Mouse (Mus musculus): ENCODE data around the gene 1190005I06Rik.

The 1190005I06Rik gene

GRCm38 (mm10) chr8:120622161-120622560, 25.3 kb downstream of the 1190005I06Rik start:
- no peak for DNase-seq (ENCODE audit: low spot score in 2 of 2)

DNA sequence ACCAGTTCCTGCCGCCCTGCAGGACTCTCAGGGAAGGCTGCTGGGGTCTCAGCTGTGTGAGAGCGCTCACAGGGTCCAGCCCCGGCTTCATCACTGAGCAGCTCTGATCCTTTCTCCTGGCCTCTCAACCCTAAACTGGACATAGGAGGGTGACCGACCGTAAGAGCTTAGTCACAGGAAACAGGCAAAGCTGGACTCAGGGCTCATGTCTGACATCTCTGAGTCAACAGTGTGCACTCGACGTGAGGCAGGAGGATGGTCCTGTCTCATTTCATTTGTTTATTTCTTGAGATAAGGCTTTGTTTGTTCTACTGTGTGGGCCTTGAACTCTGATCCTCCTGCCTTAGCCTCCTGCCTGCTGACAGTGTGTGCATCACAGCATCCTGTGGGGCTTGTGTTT, 27.0 kb downstream of the 1190005I06Rik start:
- DNase-seq (ENCODE audit: low spot score in 2 of 2), result no peak

DNA sequence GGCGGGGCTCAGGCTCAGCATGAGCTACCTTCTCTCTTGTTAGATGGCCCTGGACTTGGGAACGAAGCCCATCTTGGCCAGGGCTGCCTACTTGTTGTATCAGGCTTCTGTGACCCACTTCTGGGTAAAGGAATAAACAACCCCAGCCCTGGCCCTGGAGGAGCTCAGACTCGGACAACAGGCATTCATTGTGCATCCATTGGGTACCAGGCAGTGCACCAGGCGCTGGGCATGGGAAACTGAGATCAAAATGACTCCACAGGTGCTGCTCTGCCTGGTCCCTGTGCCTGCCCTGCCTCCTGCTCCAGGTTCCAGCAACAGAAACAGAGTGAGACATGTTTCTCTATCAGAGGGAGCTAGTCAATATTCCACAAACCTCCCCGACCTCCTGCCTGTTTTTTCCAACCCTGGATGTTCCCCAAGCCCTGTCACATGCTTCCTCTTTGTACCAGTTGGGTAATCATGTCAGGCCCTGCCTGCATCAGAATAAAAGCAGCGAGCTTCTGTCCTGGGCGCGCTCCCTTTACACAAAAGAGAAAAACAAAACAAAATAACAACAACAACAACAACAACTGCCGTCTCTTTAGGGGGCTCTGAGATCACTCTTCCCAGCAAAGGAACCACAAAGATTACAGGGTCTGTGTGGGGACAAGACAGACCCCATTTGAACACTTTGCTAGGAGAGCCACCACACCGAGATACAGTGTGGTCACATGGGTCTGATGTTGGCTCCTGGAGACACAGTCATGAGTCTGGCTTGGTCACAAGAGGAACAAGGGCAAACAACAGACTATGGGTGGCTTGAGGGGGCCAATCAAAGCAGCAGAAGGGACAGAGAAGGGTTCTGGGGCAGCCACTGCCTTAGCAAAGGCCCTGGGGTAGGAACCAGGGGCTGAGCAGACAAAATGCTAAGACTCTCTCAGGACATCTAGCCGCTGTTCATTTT, 27.9 kb downstream of the 1190005I06Rik start:
- DNase-seq (ENCODE audit: low spot score in 2 of 2), result peak in 1 of 2 experiments; percentile 57

GRCm38 (mm10) chr8:120618110-120618509, 29.3 kb downstream of the 1190005I06Rik start:
- DNase-seq (ENCODE audit: low spot score in 2 of 2), result peak; percentile 53 to 67

DNA sequence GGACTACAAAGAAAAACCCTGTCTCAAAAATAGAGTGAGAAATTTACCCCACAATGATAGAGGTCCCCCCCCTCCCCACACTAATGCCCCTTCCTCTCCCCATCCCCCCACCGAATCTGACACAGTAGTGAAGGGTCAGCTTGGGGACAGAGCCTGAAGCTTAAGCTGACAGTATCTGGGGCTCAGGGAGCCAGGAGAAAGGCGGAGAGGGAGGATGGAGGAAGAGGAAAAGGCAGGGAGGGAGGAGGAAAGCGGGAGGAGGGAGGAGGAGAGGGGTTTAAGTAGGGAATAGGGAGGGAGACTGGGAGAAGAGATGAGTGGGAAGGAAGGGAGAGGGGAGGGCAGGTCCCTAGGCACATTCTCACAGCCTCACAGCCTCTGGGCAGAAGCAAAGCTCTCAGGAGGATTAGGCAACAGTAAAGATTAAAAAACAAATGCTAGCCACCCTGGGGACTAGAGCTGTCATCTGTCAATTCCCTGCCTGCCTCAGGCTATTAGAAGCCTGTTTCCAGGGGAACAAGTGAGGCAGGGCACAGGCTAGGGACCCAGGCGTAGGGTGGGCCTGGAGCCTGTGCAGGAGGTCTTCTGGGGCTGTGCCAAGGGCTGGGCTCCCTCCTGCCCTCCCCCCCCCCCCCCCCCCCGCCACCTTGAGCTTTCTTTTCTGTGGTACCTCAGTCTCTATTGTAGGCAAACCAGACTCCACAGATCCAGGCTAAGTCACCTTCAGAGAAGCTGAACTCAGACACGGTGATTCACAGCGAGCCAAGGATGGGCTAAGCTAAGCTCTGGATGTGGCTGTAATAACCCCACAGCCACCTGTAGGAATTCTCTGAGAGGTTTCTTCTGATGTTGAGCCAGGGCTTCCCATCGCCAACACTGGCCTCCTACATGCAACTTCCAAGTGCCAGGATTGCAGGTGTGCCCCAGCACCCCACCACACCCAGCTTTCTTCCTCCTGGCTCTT, 30.5 kb downstream of the 1190005I06Rik start:
- no peak for DNase-seq (ENCODE audit: low spot score in 2 of 2)

GRCm38 (mm10) chr8:120614491-120614890, 32.9 kb downstream of the 1190005I06Rik start:
- DNase-seq (ENCODE audit: low spot score in 2 of 2), result no peak

DNA sequence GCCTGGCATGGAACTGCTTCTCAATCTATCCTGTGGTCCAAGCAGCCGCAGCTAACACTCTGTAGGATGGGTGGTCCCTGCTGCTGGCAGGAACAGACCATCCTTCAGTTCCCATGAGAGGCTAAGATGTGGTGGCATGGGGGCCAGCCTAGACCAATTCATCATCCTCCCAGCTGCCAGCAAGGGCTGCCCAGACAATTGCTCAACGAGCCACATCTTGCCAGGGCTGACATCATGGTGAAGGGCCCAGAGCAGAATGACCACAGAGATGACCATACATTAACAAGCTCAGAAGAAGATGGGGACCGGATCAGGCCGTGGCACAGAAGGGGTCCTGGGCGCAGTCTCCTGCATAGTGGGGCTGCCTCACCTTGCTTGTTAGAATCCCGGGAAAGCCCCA, 36.6 kb downstream of the 1190005I06Rik start:
- no peak for DNase-seq (ENCODE audit: low spot score in 2 of 2)

DNA sequence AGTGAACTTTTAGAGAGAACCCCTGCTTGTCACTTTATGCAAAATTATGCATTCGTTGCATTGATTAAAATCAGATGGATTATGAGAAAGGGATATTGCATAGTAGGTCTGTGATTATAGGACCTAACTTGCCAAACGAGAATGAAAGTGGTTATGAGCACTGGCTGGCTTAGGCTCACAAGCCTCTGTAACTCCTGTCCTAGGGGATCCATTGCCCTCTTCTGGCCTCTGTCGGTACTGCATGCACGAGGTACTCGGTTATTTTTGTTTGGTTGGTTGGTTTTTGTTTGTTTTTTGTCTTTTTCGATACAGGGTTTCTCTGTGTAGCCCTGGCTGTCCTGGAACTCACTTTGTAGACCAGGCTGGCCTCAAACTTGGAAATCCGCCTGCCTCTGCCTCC, 39.5 kb downstream of the 1190005I06Rik start:
- DNase-seq (ENCODE audit: low spot score in 2 of 2), result peak; percentile 62 to 71

GRCm38 (mm10) chr8:120607460-120607859, 40.0 kb downstream of the 1190005I06Rik start:
- no peak for DNase-seq (ENCODE audit: low spot score in 2 of 2)

DNA sequence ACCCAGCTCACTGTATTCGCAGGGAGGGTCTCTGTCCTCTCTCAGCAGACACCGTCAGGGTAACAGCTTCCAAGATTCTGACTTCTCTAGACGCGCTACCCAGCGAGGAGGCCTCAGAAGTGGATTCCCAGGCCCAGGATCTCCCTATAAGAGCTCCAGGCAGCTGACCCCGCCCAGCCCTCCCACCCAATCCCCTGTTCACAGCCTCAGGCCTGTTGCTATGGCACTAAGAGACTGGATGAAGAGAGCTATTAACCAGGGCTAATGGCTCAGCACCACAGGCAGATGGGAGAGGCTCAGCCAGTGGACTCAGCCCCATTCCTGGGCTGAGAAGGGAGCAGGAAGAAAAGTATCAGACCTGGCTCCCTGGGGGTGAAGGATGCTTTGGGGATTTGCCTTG, 44.8 kb downstream of the 1190005I06Rik start:
- DNase-seq (ENCODE audit: low spot score in 2 of 2), result no peak

DNA sequence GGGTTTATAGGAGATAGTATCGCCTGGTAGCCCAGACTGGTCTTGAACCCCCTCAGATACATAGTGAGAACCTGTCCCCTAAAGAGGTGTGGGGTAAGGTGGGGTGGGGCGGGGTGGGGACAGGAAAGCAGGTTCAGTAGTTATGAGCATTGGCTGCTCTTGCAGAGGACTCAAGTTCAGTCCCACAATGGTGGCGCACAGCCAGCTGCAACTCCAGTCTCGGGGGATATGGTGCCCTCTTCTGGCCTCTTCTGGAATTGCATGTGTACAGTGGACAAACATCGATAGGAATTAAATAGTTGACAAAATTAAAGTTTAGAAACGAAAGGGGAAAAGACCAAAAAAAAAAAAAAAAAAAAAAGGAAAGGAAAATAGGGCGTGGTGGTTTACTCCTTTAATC, 47.9 kb downstream of the 1190005I06Rik start:
- peak; percentile 71 to 79 for DNase-seq (ENCODE audit: low spot score in 2 of 2)

DNA sequence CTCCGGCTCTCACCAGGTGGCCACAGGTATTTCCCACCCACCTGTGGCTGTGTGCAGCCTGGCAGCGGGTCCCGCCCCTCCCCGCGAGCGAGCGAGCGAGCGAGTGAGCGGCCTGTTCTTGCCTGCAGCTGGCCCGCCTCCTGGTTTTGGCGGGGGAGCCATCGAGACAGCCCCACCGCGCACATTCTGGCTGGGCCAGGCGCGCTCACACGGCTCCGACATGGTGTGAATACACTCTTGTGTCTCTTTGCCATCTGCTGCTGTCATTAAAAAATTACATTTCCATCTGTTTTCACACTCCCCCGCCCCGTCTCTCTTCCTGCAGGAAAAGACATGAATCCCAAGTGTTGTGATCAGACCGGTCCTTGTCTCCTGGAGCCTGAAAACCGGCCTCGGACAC, 48.9 kb downstream of the 1190005I06Rik start:
- DNase-seq (ENCODE audit: low spot score in 2 of 2), result no peak

DNA sequence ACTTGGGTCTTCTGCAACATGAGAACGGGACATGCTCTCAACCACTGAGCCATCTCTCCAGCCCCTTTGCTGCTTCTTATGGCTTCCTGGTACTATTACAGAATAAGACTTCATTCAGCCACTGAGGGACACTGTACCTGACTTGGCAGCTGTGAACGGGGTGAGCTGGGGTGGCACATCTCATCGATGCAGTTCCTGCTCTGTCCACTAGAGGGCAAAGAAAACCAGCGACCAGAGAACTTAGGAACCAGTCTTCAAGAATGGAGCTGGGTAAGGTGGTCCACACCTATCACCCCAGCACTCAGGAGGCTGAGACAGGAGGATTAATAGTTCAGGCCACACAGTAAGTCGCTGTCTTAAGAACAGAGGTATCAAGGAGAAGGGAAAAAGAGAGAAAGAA, 51.5 kb downstream of the 1190005I06Rik start:
- no peak for DNase-seq (ENCODE audit: low spot score in 2 of 2)

DNA sequence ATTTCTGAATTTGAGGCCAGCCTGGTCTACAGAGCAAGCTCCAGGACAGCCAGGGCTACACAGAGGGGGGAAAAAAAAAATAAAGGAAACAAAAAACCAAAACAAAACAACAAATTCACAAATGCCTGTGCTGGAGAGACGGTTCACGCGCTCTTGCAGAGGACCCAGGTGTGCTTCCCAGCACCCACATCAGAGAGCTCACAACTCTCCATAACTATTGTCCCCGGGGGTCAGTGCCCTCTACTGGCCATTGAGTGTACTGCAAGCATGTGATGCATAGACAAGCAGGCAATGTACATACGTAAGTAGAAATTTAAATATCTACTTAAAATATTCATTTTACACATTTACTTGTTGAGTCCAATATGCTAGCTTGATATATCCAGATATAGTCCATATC, 52.9 kb downstream of the 1190005I06Rik start:
- DNase-seq (ENCODE audit: low spot score in 2 of 2), result no peak

- DNase-seq (ENCODE audit: low spot score in 2 of 2), result no peak
Measured at GRCm38 (mm10) chr8:120591587-120592292, 55.7 kb downstream of the 1190005I06Rik start.

- no peak for DNase-seq (ENCODE audit: low spot score in 2 of 2)
Measured at GRCm38 (mm10) chr8:120589921-120590320, 57.5 kb downstream of the 1190005I06Rik start.

DNA sequence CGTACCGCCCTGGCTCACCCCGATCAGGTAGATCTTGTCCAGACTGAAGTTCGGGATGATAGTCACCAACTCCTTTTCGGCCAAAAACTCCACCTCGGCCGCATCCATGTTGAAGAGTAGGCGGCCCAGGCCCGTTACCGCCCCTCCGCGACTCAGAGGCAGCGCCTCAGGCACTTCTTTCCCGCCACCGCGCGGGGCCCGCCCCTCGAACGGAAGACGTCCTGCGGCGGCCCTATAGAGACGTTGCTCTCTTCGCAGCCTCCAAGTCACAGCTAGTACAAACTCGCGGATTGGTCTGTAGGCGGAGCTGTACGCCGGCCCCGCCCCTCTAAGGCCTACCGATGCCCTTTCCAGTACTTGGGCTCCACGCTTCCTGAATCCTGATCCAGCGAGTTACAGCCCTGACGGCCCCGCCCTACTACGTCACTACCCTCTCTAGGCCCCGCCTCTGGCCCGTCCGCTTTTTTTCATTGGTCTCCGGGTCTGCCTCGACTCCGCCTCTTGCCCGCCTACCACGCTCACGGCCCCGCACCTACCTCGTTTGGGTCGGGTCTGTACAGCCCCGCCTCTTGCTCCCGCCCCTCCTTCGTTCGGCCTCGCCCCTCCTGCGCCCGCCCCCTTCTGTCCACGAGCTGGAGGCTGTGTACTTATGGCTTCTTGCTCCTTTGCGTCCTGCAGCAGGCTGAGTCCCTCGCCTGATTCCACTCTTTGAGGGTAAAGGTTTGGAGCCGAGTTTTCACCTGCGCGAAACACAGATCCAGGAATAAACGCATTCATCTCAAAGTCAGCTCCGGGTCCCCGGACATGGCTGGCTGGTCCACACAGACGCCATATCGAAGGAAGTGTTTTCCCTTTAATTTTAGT, 58.3 kb downstream of the 1190005I06Rik start, which contains the start of gene Gins2:
TSS of gene Gins2 (minus strand) at position 397 of the 864 bp plus-strand sequence.
- peak; percentile 100 for DNase-seq (ENCODE audit: low spot score in 2 of 2)

GRCm38 (mm10) chr8:120585521-120585920, 61.9 kb downstream of the 1190005I06Rik start:
- no peak for DNase-seq (ENCODE audit: low spot score in 2 of 2)

- DNase-seq (ENCODE audit: low spot score in 2 of 2), result no peak
Measured at GRCm38 (mm10) chr8:120581811-120582210, 65.6 kb downstream of the 1190005I06Rik start.

- DNase-seq (ENCODE audit: low spot score in 2 of 2), result no peak
Measured at GRCm38 (mm10) chr8:120581329-120581728, 66.1 kb downstream of the 1190005I06Rik start.
